Mouse (Mus musculus): ENCODE measurements around the gene Ttc23.

Ttc23 gene

GRCm38 (mm10) chr7:67647277-67647676, at the start of gene Ttc23:
Ttc23 (plus strand) TSS chr7:67647410.
- DNase-seq (ENCODE audit: low read depth): no peak

GRCm38 (mm10) chr7:67598050-67598449, 49.2 kb upstream of the Ttc23 start:
- DNase-seq (ENCODE audit: low read depth): no peak

- no peak for DNase-seq (ENCODE audit: low read depth)
Observed at GRCm38 (mm10) chr7:67605114-67605513, 42.1 kb upstream of the Ttc23 start.

GRCm38 (mm10) chr7:67606250-67606649, 41.0 kb upstream of the Ttc23 start:
- no peak for DNase-seq (ENCODE audit: low read depth)

GRCm38 (mm10) chr7:67607669-67608347, 39.4 kb upstream of the Ttc23 start:
- no peak for DNase-seq (ENCODE audit: low read depth)

GRCm38 (mm10) chr7:67608348-67609024, 38.7 kb upstream of the Ttc23 start:
- no peak for DNase-seq (ENCODE audit: low read depth)

GRCm38 (mm10) chr7:67613795-67614463, 33.3 kb upstream of the Ttc23 start:
- no peak for DNase-seq (ENCODE audit: low read depth)

GRCm38 (mm10) chr7:67614464-67614861, 32.7 kb upstream of the Ttc23 start:
- no peak for DNase-seq (ENCODE audit: low read depth)

- peak; percentile 13 for DNase-seq (ENCODE audit: low read depth)
Observed at GRCm38 (mm10) chr7:67616890-67617289, 30.3 kb upstream of the Ttc23 start.

- no peak for DNase-seq (ENCODE audit: low read depth)
Observed at GRCm38 (mm10) chr7:67617646-67618045, 29.6 kb upstream of the Ttc23 start.

GRCm38 (mm10) chr7:67618316-67618715, 28.9 kb upstream of the Ttc23 start:
- DNase-seq (ENCODE audit: low read depth): no peak

GRCm38 (mm10) chr7:67619836-67620235, 27.4 kb upstream of the Ttc23 start:
- no peak for DNase-seq (ENCODE audit: low read depth)

- no peak for DNase-seq (ENCODE audit: low read depth)
Observed at GRCm38 (mm10) chr7:67622151-67622550, 25.1 kb upstream of the Ttc23 start.

GRCm38 (mm10) chr7:67626671-67627070, 20.5 kb upstream of the Ttc23 start:
- no peak for DNase-seq (ENCODE audit: low read depth)

- no peak for DNase-seq (ENCODE audit: low read depth)
Observed at GRCm38 (mm10) chr7:67629681-67630080, 17.5 kb upstream of the Ttc23 start.

GRCm38 (mm10) chr7:67630817-67631216, 16.4 kb upstream of the Ttc23 start:
- DNase-seq (ENCODE audit: low read depth): peak; percentile 87

GRCm38 (mm10) chr7:67632380-67632779, 14.8 kb upstream of the Ttc23 start:
- DNase-seq (ENCODE audit: low read depth): peak; percentile 45

GRCm38 (mm10) chr7:67634210-67634609, 13.0 kb upstream of the Ttc23 start:
- DNase-seq (ENCODE audit: low read depth): no peak

- DNase-seq (ENCODE audit: low read depth): no peak
Observed at GRCm38 (mm10) chr7:67636161-67636560, 11.0 kb upstream of the Ttc23 start.

- DNase-seq (ENCODE audit: low read depth): no peak
Observed at GRCm38 (mm10) chr7:67639006-67639405, 8.2 kb upstream of the Ttc23 start.

- DNase-seq (ENCODE audit: low read depth): no peak
Observed at GRCm38 (mm10) chr7:67642955-67643354, 4.3 kb upstream of the Ttc23 start.

GRCm38 (mm10) chr7:67644291-67644690, 2.9 kb upstream of the Ttc23 start:
- no peak for DNase-seq (ENCODE audit: low read depth)

Data from naive thymus-derived CD4-positive, alpha-beta T cell, adult 2 months (primary cell).